Mouse (Mus musculus): ENCODE results near the gene Samt4.
"Not testable (repeated sequence)": the region's sequence is repeated elsewhere in the genome, so short reads cannot be mapped to it uniquely, and the experiment has no call there.

The Samt4 gene

DNA sequence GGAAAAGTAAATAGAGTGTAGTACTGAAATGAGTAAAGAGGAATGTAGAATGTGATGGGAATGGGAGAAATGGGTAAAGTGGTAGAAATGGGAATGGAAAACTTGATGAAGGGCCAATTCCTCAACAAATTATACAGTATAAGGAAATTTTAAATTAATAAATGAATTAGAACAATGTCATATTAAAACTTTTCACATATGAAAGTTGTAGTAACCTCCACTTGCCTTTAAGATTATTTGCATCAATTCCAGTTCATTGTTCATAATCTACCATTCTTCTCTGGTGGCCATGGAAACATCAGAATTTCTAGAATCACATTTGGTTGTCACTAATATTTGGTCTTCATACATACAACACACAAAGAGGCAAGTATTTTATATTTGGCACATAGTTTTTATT is at the start of gene Samt4:
Samt4 (plus strand) TSS at position 301 of the 400 bp plus-strand sequence.
- DNase-seq (ENCODE audit: low read depth, low spot score), result no peak

DNA sequence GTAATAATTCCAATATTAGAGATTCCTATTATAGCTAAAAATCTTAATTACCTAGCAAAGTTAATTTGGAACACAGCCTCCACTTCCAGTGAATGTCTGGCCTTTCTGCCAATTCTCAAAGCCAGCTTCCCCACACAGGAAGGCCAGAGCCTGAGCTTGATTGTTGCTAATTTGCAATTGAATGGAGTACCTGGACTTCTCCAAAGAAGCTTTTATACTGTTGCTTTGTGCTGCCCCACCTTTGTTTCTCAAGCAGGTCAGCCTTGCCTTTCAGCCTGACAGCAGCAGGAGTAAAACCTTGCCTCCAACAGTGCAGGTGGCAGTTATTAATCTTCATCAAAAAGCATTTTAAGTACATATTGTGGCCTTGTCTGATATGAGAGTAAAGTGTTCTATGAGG is 38.1 kb upstream of the Samt4 start:
- not testable (repeated sequence) for DNase-seq (ENCODE audit: low read depth, low spot score)

DNA sequence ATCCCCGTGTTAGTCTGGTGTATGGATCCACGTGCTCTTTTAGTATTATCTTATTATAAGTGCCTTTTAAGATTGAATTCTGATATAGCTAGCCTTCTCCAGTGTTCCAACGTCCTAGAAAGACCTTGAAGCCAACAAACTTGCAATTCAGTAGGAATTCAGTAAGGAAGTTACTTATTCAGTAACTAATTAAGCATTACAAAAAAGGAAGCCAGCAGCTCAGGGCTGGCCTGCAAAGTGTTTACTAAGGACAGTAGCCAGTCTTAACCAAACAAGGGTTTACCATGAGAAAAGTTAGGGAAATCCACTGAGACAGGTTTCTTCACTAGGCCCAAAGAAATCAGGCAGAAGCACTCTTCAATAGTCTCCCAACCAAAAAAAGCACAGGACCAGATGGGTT is 13.4 kb upstream of the Samt4 start:
- DNase-seq (ENCODE audit: low read depth, low spot score), result not testable (repeated sequence)

Measured in skeletal muscle tissue, adult 2 months (tissue).